Mouse (Mus musculus) gastrocnemius, adult 8-10 months (tissue): ENCODE results near the gene Cnfn. TPM values are rescaled to one million over a fixed set of nuclear protein-coding genes. Genes with fewer than 3 reads are reported as not detected.
"Not testable (repeated sequence)": the region's sequence is repeated elsewhere in the genome, so short reads cannot be mapped to it uniquely, and the experiment has no call there.

ENCODE experiments used
- DNase-seq, 2 experiments: peaks; one replicate each; pipeline ENCODE4 v3.0.0; 2022; ENCODE audit warnings: low spot score in 2 of 2
- total RNA-seq, 4 experiments: library from RNA; stranded (reverse); gene quantifications; 2 replicates each; pipeline ENCODE4 v1.2.4; 2022

Gene Cnfn
- total RNA-seq = not detected

GRCm38 (mm10) chr7:25369058-25369749, at the start of gene Cnfn:
Gene Cnfn (minus strand): TSS chr7:25369724.
- DNase-seq = no peak

GRCm38 (mm10) chr7:25417597-25417996, 48.1 kb upstream of the Cnfn start:
- no peak for DNase-seq

- DNase-seq = no peak
Measured at GRCm38 (mm10) chr7:25412833-25413441, 43.4 kb upstream of the Cnfn start, which contains the start of gene Cxcl17. Gene Cxcl17 (minus strand): TSS chr7:25412886.

- no peak for DNase-seq
Measured at GRCm38 (mm10) chr7:25411861-25412260, 42.3 kb upstream of the Cnfn start.

- DNase-seq = no peak
Measured at GRCm38 (mm10) chr7:25410969-25411615, 41.6 kb upstream of the Cnfn start.

GRCm38 (mm10) chr7:25409114-25409760, 39.7 kb upstream of the Cnfn start:
- DNase-seq = no peak

GRCm38 (mm10) chr7:25406468-25406867, 36.9 kb upstream of the Cnfn start:
- DNase-seq = no peak

- no peak for DNase-seq
Measured at GRCm38 (mm10) chr7:25402671-25403101, 33.2 kb upstream of the Cnfn start.

GRCm38 (mm10) chr7:25401986-25402385, 32.5 kb upstream of the Cnfn start:
- no peak for DNase-seq

- no peak for DNase-seq
Measured at GRCm38 (mm10) chr7:25401551-25401950, 32.0 kb upstream of the Cnfn start.

GRCm38 (mm10) chr7:25399028-25399427, 29.5 kb upstream of the Cnfn start:
- DNase-seq = not testable (repeated sequence)

- no peak for DNase-seq
Measured at GRCm38 (mm10) chr7:25398610-25399009, 29.1 kb upstream of the Cnfn start, which contains the start of gene Lipe. Gene Lipe (minus strand): TSS chr7:25398710.

GRCm38 (mm10) chr7:25396621-25397020, 27.1 kb upstream of the Cnfn start:
- no peak for DNase-seq

- peak; percentile 95 to 96 for DNase-seq
Measured at GRCm38 (mm10) chr7:25395558-25396521, 26.3 kb upstream of the Cnfn start.

GRCm38 (mm10) chr7:25395186-25395557, 25.6 kb upstream of the Cnfn start:
- DNase-seq = no peak

- DNase-seq = no peak
Measured at GRCm38 (mm10) chr7:25394754-25395153, 25.2 kb upstream of the Cnfn start.

GRCm38 (mm10) chr7:25393451-25394210, 24.1 kb upstream of the Cnfn start:
- no peak for DNase-seq

GRCm38 (mm10) chr7:25392851-25393250, 23.3 kb upstream of the Cnfn start:
- DNase-seq = no peak

- no peak for DNase-seq
Measured at GRCm38 (mm10) chr7:25391856-25392453, 22.4 kb upstream of the Cnfn start.

GRCm38 (mm10) chr7:25390986-25391385, 21.5 kb upstream of the Cnfn start:
- DNase-seq = no peak
